Mouse (Mus musculus) intestine, embryonic 16.5 days (tissue): ENCODE data around the gene Mamdc2. TPM values are rescaled to one million over a fixed set of nuclear protein-coding genes. Genes with fewer than 3 reads are reported as not detected.

Experiments used
- ATAC-seq: fragments of 200-750 bp; cut with Nextera tagmentation; 2 replicates; pipeline ENCODE4 v1.8.0; 2017; ENCODE audit warnings: moderate TSS enrichment, moderate library complexity
- H3K27ac ChIP-seq: fragments of 300-500 bp; sonication (generic); 2 replicates; pipeline ENCODE4 v1.5.1; 2014; ENCODE audit warnings: mild to moderate bottlenecking, low read length
- H3K27me3 ChIP-seq: fragments of 300-500 bp; sonication (generic); replicated peaks from 2 replicates; pipeline ENCODE4 v1.6.1; 2014; ENCODE audit warnings: low read length, control low read depth, mixed read lengths; ENCODE audit not compliant: control insufficient read depth, insufficient read depth
- H3K36me3 ChIP-seq: fragments of 300-500 bp; sonication (generic); 2 replicates; pipeline ENCODE4 v1.6.1; 2014; ENCODE audit warnings: low read length, control low read depth; ENCODE audit not compliant: control insufficient read depth, insufficient read depth
- H3K4me1 ChIP-seq: fragments of 300-500 bp; sonication (generic); 2 replicates; pipeline ENCODE4 v1.6.1; 2014; ENCODE audit warnings: low read length, control low read depth, mixed read lengths; ENCODE audit not compliant: control insufficient read depth, insufficient read depth
- H3K4me2 ChIP-seq: fragments of 300-500 bp; sonication (generic); 2 replicates; pipeline ENCODE4 v1.6.1; 2014; ENCODE audit warnings: low read depth, low read length, control low read depth
- H3K4me3 ChIP-seq: fragments of 300-500 bp; sonication (generic); 2 replicates; pipeline ENCODE4 v1.5.1; 2014; ENCODE audit warnings: mild to moderate bottlenecking, low read length
- H3K9ac ChIP-seq: fragments of 300-500 bp; sonication (generic); 2 replicates; pipeline ENCODE4 v1.6.1; 2014; ENCODE audit warnings: low read depth, low read length
- H3K9me3 ChIP-seq: fragments of 300-500 bp; sonication (generic); 2 replicates; pipeline ENCODE4 v1.6.1; 2016; ENCODE audit warnings: low read length, control low read depth; ENCODE audit not compliant: control insufficient read depth
- WGBS: fragments of 180-500 bp; shearing (Covaris S2); extraction: QIAGEN DNeasy Blood & Tissue Kit; methylation state at CpG from one replicate; pipeline ENCODE4 v1.1.7; 2014; 5-methylcytosine and 5-hydroxymethylcytosine counted together
- polyA plus RNA-seq: library from polyadenylated mRNA; unstranded; fragments of >200 nt; fragmentation: Nextera tagmentation; extraction: Ambion mirVana; gene quantifications from 2 replicates; pipeline ENCODE4 v1.2.1, GENCODE M21; 2015

The Mamdc2 gene
- polyA plus RNA-seq, 1 experiment from 2014 or later: 2.0 TPM

DNA sequence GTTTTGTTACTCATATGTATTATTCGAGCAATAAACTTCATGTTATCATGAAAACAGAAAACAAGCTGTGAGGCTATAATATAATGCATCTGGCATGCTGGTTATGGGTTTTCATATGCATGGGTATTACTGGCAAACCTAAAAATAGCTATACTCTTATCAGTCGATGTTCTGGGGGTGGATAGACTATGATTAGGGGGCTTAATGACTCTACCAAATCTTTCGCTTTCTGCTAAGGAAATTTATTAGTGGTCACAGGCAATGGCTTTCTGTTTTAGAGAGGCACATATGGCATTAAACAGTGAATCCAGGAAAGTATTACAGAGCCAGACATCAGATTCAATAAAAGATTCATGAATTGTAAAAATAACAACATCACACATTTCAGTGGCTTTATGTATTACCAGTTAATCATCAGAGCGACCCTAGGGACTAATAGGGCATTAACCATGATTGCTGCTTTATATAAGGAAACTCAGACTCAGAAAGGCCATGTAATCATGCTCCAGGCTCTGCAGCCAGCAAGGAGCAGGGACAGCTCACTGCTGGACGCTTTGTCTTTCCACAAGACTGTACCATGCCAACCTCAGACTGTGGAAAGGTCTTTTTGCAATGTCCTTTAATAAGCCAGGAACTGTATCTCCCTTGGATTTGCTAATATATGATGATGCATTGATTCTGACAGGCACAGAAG lies 130.8 kb downstream of the Mamdc2 start:
- Histone ChIP-seq H3K27ac (no peak overlapping the region), H3K36me3 (no peaks in the 10 kb centered on the region), H3K4me1 (no peaks in the 10 kb centered on the region), H3K4me3 (no peak overlapping the region), H3K27me3 (no peaks in the 10 kb centered on the region), H3K4me2 (no peak overlapping the region), H3K9ac (no peak overlapping the region), H3K9me3 (no peaks in the 10 kb centered on the region)
- 70% methylated on average over 5 of the region's 5 CpGs for WGBS
- no peak for ATAC-seq

DNA sequence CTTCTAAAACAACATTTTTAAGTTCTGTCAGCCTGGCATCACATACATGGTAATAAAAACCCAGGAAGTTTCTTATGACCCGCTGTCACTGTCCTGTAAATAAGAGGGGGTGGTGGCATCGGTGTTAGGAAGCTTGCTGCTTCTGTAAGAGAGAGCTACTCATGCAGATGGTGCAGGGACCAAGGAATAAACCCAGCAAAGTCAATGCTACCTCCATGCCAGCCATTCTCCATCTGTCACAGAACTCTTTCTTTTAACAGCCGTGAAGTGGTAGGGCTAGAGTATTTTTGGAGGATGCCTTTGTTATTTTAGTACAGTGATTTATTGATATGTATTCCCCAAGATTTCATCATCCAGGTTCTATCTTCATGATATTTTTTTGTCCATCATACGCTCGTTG lies 131.4 kb downstream of the Mamdc2 start:
- WGBS: 85% methylated on average over 5 of the region's 5 CpGs
- no peaks in the 10 kb centered on the region for H3K36me3 ChIP-seq
- no peak overlapping the region for H3K9ac ChIP-seq
- no peaks in the 10 kb centered on the region for H3K4me1 ChIP-seq
- H3K4me2 ChIP-seq: no peak overlapping the region
- H3K9me3 ChIP-seq: no peaks in the 10 kb centered on the region
- ATAC-seq: no peak
- H3K27me3 ChIP-seq: no peaks in the 10 kb centered on the region
- H3K4me3 ChIP-seq: no peak overlapping the region
- no peak overlapping the region for H3K27ac ChIP-seq

DNA sequence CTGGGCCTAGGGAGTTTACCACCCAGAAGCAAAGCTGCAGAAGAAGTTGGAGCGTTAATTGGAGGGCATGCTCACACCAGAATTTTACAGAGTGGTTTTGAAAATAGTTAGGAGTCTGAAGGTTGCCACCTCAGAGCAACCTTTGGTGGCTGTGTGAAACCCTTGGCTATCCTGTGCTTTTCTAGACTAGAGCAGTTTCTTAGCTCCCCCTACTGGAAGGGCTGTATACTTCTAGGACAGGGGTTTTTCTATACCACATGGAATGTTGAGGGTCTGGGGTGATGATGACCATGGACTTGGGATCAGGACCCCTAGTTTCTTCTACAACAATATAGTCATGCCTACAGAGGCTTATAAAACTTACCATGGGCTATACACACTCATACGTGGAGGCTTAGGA lies 138.3 kb downstream of the Mamdc2 start:
- no peak overlapping the region for H3K4me2 ChIP-seq
- no peaks in the 10 kb centered on the region for H3K9me3 ChIP-seq
- no peak overlapping the region for H3K9ac ChIP-seq
- H3K4me1 ChIP-seq: no peaks in the 10 kb centered on the region
- no peak for ATAC-seq
- no peaks in the 10 kb centered on the region for H3K36me3 ChIP-seq
- H3K27ac ChIP-seq: no peak overlapping the region
- WGBS: 80% methylated on average over 2 of the region's 2 CpGs
- H3K27me3 ChIP-seq: no peaks in the 10 kb centered on the region
- H3K4me3 ChIP-seq: no peak overlapping the region

DNA sequence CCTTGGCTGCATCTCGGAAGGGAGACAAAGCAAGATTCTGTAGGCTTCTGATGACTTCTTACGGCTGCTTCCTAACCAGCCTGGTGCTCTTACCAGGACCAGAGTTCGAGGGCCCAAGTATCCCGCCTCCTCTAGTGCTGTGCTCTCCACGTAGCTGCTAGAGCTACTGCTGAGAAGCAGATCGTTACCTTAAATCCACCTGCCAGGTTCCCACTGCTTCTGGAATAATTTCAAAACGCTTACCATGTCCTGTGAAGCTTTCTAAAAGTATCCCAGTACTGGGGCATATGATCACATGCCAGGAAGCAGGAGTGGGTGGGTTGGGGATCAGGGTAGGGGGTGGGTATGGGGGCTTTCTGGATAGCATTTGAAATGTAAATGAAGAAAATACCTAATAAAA lies 141.6 kb downstream of the Mamdc2 start:
- whole genome bisulfite sequencing: 84% methylated on average over 7 of the region's 7 CpGs
- ATAC-seq: no peak
- H3K9me3 ChIP-seq: no peaks in the 10 kb centered on the region
- no peaks in the 10 kb centered on the region for H3K27me3 ChIP-seq
- H3K9ac ChIP-seq: no peak overlapping the region
- no peaks in the 10 kb centered on the region for H3K4me1 ChIP-seq
- H3K4me3 ChIP-seq: no peak overlapping the region
- no peak overlapping the region for H3K27ac ChIP-seq
- H3K36me3 ChIP-seq: no peaks in the 10 kb centered on the region
- no peak overlapping the region for H3K4me2 ChIP-seq

DNA sequence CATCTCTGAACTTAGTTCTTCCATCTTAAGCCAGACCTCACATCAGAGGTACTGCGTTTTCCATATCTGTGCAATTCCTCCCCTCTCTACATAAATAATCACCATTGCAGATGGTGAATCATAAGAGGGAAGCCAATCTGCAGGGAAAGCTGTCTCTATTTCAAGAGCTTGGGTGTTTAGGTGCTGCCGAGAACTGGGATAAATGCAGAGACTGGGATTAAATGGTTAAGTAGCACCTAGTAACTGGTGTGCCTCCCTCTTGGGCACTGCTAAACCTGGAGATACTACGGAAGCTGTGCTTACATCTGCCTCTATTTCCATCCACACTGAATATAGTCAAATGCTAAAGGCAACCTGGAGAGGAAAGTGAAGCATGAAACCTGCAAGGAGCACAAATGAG lies 148.3 kb downstream of the Mamdc2 start:
- no peaks in the 10 kb centered on the region for H3K27me3 ChIP-seq
- H3K4me3 ChIP-seq: no peak overlapping the region
- no peak for ATAC-seq
- H3K27ac ChIP-seq: no peak overlapping the region
- H3K4me1 ChIP-seq: no peaks in the 10 kb centered on the region
- no peaks in the 10 kb centered on the region for H3K9me3 ChIP-seq
- H3K9ac ChIP-seq: no peak overlapping the region
- WGBS: 81% methylated on average over 3 of the region's 3 CpGs
- H3K4me2 ChIP-seq: no peak overlapping the region
- H3K36me3 ChIP-seq: no peaks in the 10 kb centered on the region

DNA sequence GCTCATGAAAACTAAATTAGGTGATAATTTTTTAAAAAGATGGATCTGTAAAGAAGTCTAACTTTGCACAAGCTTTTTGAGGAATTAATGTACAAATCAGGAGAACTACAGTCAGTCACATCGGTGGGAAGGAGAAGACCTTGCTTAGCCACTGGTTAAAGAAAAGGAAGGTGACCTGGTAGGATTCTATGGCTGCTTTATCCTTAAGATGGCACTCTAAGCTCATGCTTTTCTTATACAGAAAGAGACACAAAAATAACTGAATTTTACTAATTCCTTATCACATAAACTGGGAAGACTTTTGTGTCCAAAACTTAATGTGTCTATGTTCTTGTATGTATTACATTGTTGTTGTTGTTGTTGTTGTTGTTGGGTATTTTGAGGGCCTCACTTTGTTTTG lies 149.3 kb downstream of the Mamdc2 start:
- no peak overlapping the region for H3K27ac ChIP-seq
- no peak for ATAC-seq
- WGBS: 89% methylated on average over 1 of the region's 1 CpGs
- H3K27me3 ChIP-seq: no peaks in the 10 kb centered on the region
- H3K36me3 ChIP-seq: no peaks in the 10 kb centered on the region
- H3K4me2 ChIP-seq: no peak overlapping the region
- H3K4me3 ChIP-seq: no peak overlapping the region
- H3K4me1 ChIP-seq: no peaks in the 10 kb centered on the region
- H3K9me3 ChIP-seq: no peaks in the 10 kb centered on the region
- no peak overlapping the region for H3K9ac ChIP-seq

DNA sequence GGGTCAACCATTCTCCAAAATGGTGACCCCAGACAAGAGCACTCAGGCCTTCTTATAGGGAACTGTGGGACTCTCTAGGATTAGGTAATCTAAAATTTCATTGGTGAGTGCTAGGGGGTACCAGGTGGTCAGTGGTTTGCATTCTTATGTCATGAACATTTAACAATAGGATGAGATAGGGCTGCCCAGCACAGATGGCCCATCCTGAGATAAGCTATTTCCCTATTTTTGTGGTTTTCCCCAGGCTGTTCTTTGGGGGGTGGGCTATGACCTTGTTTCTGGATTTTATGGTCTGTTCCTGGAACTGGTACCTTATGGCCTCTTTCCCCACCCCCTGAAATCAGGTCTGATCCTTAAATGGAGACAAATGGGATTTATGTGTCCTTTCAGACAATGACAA lies 151.1 kb downstream of the Mamdc2 start:
- ATAC-seq: no peak
- H3K4me1 ChIP-seq: no peaks in the 10 kb centered on the region
- H3K36me3 ChIP-seq: no peaks in the 10 kb centered on the region
- H3K4me3 ChIP-seq: no peak overlapping the region
- H3K9ac ChIP-seq: no peak overlapping the region
- no peak overlapping the region for H3K4me2 ChIP-seq
- no peaks in the 10 kb centered on the region for H3K27me3 ChIP-seq
- H3K27ac ChIP-seq: no peak overlapping the region
- no peaks in the 10 kb centered on the region for H3K9me3 ChIP-seq

DNA sequence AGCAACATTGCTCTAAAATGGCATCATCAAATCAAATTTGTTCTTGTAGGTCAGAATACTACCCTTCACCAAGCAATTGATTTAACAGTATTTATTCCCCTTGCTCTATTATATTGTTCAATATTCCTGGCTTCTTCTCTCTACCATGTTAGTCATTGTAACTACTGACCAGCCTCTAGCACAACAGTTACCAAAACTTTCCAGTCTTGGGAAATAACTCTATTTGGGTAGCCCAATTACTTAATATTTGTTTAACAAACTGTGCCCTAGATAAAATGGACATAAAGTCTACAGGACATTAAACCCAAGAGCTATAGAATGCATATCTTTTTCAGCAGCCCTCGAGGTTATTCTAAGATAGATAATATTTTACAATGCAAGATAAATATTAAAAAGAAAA lies 159.0 kb downstream of the Mamdc2 start:
- H3K27ac ChIP-seq: no peak overlapping the region
- no peaks in the 10 kb centered on the region for H3K4me1 ChIP-seq
- no peaks in the 10 kb centered on the region for H3K9me3 ChIP-seq
- H3K4me3 ChIP-seq: no peak overlapping the region
- no peak for ATAC-seq
- H3K9ac ChIP-seq: no peak overlapping the region
- H3K4me2 ChIP-seq: no peak overlapping the region
- no peaks in the 10 kb centered on the region for H3K27me3 ChIP-seq
- no peaks in the 10 kb centered on the region for H3K36me3 ChIP-seq
- 51% methylated on average over 1 of the region's 1 CpGs for WGBS

DNA sequence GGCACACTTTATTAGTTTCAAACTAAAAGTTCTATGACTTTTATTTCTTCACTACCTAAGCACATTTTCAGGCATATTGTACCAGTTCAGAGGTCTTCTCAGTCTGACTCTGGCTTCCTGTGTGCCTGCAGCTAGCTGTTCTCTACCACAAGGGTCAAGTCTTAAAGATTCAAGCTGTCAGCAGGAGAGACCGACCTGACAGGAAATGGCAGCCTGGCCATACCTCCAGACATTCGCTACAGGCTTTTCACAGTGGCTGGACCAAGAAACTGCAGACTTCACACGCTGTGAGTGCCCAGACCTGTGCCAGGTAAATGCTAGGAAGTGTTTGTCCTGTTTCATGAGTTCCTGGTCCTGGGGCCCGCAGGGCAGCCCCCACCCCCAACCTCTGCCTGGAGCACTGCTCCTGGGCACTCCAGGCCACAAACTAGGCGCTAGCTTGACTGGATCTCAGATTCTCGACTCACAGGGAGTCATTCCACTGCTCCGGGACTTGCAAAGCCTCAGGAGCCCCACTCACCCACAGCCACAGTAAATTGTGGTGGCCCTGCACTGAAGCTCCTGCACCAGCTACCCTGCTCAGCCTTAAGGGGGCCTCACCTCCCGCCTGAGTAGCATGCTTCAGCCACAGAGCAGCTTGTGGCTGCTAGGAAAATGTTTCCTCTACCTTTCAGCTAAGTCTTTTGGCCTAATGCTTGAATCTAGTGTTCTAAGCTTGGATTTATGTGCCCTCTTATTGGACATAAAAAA lies 166.2 kb downstream of the Mamdc2 start:
- Histone ChIP-seq H3K4me1 (no peaks in the 10 kb centered on the region), H3K27me3 (no peaks in the 10 kb centered on the region), H3K9ac (no peak overlapping the region), H3K9me3 (no peaks in the 10 kb centered on the region), H3K27ac (no peak overlapping the region), H3K4me3 (no peak overlapping the region), H3K4me2 (no peak overlapping the region), H3K36me3 (no peaks in the 10 kb centered on the region)
- no peak for ATAC-seq
- 54% methylated on average over 8 of the region's 8 CpGs for WGBS
